Mouse (Mus musculus) layer of hippocampus, postnatal 10 days (tissue): ENCODE data around the gene Arhgef15. TPM values are rescaled to one million over a fixed set of nuclear protein-coding genes. Genes with fewer than 3 reads are reported as not detected.
A peak's percentile ranks its signal among the peaks of the same experiment; 100 is the strongest.
"Not testable (repeated sequence)": the region's sequence is repeated elsewhere in the genome, so short reads cannot be mapped to it uniquely, and the experiment has no call there.

Experiments used
- DNase-seq, 2 experiments: peaks; one replicate each; pipeline ENCODE4 v3.0.0; 2021; ENCODE audit warnings: low spot score in 2 of 2
- total RNA-seq, 2 experiments: library from RNA; stranded (reverse); gene quantifications; 2 replicates each; pipeline ENCODE4 v1.2.3; 2021

Arhgef15 gene
- total RNA-seq, 2 experiments from 2014 or later, result 12.2 to 17.4 TPM

DNA sequence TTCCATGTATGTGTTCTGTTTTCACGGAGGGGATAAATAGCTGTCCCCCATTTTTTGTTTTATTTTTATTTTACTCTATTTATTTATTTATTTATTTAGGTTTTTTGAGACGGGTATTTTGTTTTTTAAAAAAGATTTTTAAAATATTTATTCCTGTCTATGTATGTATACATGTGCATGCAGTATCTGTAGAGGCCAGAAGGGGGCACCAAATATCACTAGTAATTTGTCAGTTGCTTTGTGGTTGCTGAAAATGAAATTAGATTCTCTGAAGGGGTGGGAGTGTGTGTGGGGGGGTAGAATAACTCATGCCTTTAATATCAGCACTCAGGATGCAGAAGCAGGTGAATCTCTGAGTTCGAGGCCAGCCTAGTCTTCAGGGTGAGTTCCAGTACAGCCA lies 8.6 kb upstream of the Arhgef15 start:
- peak; percentile 63 to 72 for DNase-seq

DNA sequence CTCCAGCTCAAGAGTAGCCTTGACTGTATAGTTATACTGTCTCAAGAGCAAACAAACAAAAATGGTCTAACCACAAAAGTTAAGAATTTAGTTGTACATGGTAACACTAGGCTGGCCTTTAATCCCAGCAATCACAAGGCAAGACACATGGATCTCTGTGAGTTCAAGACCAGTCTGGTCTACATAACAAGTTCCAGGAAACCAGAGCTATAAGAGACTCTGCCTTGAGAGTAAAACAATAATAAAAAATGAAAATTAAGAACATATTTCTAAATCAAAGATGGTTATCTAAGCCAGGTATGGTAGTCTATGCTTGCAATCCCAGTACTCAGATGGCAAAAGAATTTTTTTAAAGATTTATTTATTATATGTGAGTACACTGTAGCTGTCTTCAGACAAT lies 7.8 kb upstream of the Arhgef15 start:
- no peak for DNase-seq

DNA sequence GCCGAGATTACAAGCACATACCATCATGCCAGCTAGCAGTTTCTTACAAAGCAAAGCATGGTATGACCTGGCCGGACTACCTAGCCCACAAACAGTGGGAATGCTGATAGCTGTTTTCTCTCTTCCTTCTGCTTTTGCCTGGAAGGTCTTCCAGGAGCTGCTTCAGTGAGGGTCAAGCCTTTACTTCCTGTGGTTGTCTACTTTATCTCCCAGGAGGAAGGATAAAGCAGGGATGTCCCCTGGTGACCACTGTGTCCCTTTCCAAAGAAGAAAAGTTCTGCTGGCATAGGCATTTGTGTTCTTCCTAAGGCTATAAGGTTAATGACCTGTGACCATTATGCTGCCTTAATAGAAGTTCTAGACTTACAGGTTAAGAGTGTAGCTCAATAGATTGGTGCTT lies 6.1 kb upstream of the Arhgef15 start:
- no peak for DNase-seq

DNA sequence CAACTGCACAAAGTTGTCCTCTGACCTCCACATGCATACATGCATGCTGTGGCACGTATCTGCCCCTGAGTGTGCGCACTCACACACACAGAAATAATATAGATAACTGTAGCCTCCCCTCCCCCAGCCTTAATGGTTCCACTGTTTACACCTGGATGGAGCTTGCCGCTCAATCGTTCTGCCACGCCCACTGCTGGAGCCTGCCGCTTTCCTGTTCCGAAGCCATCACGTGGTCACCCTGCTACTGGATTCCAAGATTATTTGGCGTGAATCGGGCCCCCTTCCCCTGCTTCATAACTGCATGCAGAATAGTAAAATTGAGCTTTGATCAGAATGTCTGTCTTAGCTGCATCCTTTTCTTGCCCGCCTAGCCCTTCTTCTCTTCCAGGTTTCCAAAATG lies 4.9 kb upstream of the Arhgef15 start:
- not testable (repeated sequence) for DNase-seq

DNA sequence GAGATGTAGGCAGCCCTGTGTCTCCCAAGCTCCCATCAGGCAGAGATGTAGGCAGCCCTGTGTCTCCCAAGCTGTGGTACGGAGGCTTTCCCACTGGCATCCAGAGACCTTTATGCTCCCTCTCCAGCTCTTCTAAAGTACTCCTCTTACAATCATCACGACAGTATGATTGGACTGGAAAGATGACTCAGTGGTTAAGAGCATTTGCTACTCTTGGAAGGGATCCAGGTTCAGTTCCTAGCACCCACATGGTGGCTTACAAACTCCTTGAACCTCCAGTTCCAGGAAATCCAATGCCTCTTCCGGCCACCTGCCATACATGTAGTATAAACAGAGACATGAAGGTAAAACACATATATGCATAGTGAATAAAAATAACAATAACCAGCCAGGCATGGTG lies 4.3 kb upstream of the Arhgef15 start:
- DNase-seq, result no peak

DNA sequence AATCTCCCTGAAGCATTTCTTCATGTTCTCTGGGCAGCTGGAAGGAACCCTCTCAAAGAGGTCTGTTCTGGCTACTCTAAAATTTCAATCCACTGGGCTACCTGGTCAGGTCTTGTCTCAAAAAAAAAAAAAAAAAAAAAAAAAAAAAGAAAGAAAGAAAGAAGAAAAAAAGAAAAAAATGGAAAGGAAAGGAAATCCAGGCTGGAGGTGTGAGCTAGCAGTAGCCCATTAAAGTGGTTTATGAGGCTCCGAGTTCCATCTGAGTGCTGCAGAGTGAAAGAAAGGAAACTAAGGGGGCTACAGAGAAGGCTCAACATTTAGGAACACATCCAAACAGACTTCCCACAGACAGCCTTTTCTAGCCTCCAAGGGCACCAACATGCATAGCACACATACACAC lies 691 bp upstream of the Arhgef15 start:
- DNase-seq, result no peak

DNA sequence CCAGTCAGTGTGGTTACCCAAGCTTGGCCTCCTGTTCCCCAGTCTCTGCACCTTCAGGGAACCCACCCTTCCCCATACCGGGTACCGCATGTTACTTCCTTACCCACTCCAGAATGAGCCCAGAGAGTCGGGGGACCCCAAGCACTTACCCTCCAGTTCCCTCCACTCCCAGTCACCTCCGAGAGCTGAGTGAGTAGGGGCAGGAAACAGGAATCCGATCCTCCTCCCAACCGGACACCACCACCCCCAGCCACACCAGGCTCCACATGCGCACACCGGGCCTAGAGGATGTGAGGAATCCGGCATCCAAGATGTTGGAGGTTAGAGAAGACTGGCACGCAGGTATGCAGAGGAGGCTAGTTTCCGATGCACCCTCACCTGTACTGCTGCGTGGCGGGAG lies 583 bp downstream of the Arhgef15 start:
- DNase-seq, result no peak

DNA sequence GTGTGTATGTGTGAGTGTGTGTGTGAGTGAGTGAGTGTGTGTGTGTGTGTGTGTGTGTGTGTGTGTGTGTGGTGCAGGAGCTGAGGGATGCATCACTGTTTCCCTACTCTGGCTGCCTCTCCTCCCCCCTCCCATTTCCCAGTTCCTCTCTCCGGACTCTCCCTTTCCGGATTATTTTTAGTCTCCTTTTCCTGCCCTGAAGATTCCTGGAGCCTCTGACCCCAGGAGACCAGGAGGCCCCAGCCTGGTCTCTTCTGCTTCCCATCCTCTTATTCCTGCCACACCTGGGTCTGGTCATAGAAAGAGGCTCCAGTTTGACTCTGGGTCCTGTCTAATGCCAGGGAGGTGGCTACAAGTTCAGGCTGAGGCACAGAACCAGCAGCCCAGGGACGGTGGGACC lies 1.2 kb downstream of the Arhgef15 start:
- DNase-seq, result no peak

DNA sequence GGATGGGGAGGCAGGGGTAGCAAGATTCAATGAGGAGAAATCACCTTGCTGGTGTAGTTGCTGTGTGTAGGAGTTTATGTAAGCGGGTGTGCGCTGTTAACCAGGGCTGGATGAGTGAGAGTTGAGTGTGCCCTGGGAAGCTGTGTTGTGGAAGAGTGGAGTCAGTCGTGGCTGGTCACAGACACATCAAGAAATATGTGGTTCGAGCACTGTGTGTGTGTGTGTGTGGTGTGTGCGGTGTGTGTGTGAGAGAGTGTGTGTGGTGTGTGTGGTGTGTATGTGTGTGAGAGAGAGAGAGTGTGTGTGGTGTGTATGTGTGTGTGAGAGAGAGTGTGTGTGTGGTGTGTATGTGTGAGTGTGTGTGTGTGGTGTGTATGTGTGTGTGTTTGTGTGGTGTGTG lies 1.8 kb downstream of the Arhgef15 start:
- DNase-seq, result no peak

DNA sequence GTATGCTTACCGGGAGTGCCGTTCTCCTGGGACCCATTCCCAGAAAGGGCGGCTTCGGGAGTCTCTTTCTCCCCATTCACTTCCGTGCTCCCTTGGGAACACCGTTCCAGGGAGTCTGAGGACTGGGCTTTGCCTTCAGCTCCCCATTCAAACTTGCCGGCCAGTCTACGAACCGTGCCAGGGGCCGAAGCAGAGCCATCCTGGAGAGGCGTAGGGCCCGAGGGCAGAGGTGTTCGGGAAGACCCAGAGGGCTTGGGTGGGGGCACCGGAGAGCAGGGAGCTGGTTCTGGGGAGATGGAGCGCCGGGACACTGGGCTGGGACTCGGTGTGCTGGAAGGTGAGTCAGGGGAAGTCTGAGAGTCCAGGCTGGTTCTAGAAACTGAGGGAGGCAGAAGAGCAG lies 2.9 kb downstream of the Arhgef15 start:
- no peak for DNase-seq

DNA sequence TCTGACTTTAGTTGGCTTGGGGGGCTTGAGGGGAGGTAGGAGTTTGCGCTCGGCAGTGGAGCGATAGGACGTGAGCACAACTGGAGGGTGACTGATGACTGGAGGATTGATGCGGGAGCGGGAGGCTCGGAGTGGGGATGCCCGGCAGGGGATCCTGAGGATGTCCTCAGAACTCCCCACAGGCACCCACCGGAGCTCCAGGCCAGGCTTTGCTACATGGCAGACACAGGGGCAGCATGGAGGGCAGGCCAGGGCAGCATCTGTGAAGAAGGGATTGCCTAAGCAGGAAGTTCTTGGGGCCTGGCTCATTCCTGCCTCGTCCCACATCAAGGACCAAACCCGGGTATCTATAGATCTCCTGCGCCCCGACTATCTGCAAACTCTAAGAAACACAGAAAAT lies 3.4 kb downstream of the Arhgef15 start:
- no peak for DNase-seq

DNA sequence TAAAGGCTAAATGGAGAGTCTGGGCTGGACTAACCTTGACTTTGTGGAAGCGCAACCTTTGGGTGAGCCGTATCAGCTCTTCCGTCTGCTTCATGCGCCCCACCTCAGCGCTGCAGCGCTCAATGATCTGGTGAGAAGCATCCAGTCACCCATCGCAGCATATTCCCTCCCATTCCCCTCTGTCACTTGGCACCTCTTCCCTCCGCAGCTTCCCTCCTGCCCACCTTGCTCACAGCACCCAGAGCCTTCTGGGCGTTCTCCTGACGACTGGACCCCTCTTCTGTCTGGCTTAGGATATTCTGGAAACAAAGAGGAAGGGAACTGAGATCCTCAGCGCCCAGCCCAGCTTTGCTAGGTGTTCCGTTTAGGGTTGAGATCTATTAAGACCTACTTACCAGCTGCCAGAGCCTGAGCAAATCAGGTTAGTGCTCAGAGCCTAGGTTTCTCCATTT lies 9.7 kb downstream of the Arhgef15 start:
- DNase-seq, result peak in 1 of 2 experiments; percentile 26

DNA sequence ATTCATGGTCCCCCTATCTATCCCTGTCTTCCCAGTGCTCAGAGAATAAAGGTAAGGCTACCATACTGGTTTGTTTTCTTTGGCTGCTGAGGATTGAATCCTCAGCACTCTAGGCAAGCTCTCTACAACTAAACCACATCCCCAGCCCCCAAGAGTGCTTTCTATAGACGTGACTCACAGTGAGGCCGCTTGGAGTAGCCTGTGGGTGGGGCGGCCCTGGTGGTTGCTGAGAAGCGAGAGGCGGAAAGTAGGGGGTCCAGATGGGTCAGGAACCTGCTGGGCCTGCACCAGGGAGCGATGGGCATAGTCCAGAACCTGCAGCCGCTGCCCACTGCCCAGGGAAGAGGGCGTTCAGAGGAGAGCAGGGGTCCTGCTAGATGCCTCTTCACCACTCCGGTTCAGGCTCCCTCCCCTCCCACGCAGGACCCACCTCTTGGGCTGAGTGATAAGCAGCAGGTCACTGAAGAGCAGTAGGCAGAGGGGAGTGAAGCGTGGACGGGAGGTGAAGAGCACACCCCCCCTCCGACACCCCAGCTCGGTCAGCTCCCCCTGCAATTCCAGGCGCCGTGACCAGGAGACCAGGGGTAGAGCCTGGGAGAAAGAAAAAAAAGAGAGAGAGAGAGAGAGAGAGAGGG lies 10.4 kb downstream of the Arhgef15 start:
- no peak for DNase-seq

DNA sequence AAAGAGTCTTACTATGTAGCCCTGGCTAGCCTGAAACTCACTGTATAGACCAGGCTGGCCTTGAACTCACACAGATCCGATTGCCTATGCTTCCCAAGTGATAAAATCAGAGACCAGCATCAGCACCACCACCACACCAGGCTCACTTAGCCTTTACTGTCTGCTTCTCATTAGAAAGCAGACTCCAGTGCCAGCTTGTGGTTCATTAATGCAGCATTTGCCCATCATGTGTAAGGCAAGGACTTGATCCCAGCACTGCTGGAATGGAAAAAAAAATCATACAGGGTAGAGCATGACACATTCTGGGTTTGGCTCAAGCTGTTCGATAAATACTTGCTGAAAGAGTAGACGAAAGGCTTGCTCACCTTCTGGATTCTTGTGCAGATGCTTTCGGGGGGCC lies 11.3 kb downstream of the Arhgef15 start:
- DNase-seq, result no peak

DNA sequence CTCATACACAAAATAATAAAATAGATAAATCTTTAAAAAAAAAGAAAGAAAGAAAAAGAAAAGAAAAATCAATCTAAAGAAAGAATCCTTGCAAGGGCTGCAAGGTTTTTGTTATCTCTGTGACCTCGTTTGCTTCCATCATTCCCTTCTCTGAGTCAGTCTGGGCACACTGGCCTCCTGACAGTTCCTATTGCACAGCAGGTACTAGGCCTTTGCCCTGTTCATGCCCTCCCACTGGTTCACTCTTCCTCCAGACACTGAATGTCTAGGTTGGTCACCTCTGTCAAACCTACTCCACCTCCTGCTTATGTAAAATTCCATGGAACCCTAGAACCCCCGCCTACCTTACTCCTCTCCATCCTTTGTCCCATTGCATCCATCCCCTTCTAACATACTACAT lies 12.0 kb downstream of the Arhgef15 start:
- no peak for DNase-seq

DNA sequence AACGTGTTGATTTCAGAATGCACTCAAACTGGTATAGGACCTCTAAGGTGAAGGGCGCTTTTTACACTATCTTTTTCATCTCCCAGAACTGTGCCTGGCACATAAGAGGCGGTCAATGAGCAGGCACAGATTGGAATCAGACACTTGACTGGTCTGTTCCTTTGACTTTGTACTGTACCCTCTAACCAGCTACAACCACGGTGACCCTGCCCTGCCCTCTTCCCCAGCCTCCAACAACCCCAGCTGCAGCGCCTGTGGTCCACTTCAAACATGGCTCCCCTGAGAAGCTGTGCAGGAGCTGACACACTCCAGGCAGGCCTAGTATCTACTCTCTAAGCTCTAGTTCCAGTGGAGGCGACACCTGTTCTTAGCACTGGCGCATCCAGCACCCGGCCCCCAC lies 14.5 kb downstream of the Arhgef15 start:
- no peak for DNase-seq

DNA sequence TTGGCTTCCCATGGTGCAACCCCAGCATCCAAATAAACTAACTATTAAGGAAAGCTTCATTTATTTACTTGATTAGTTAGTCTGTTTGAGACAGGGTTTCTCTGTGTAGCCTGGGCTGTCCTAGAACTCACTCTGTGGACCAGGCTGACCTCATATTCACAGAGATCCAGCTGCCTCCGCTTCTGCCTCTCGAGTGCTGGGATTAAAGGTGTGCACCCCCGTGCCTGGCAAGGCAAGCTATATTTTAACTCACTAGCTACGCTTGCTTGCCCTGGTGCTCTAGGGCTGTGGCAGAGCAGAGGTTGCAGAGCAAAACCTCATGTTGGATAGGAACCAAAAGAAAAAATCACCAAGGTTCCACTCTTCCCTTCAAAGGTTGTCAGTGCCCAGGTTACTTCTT lies 16.8 kb downstream of the Arhgef15 start:
- no peak for DNase-seq

DNA sequence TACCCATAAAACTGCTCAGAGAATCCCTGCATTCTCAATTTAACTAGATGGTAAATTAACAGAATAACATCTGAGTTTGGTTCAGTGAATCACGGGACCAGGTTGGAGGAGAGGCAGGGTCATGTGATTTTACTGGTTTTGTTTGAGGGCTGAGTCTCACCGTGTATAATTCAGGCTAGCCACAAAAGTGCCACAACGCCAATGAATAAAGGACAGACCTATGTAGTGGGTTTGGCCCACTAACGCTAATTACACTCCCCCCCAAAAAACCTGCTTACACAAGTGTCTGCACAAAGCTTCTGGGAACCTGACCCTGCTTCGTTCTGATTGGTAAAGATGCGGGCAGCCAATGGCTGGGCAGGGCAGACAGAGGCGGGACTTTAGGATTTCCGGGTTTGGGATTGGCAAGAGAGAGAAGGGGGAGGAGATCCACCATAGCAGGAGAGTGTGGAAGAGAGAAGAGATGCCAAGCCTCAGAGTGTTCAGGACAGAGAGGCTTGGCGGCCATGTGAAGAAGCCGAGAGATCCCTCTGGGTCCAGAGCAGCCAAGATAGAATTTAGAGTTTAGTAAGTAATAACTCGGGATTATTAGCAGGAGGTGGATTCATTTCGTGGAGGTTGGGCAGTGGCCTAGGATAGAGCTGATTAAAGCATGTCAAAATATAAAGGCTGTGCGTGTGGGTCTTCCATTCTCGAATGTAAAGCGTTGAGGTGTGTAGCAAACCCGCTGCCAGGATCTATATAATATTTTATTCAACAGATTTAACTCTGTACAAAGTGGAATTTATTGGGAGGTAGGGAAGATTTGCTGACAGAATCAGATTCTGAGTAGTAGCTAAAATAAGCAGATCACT lies 17.6 kb downstream of the Arhgef15 start:
- DNase-seq, result peak; percentile 77 to 84

DNA sequence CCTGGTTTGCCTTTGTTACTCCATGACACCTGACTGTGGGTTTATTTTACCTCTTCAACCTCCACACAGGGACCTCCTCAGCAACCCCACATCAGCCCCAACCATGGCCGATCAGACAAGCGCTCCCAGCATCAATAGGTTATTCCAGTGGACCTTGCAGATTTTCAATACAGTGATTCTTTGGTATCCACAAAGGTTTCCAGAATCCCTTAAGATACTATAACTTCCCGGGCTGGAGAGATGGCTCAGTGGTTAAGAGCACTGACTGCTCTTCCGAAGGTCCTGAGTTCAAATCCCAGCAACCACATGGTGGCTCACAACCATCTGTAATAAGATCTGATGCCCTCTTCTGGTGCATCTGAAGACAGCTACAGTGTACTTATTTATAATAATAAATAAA lies 20.3 kb downstream of the Arhgef15 start:
- not testable (repeated sequence) for DNase-seq

DNA sequence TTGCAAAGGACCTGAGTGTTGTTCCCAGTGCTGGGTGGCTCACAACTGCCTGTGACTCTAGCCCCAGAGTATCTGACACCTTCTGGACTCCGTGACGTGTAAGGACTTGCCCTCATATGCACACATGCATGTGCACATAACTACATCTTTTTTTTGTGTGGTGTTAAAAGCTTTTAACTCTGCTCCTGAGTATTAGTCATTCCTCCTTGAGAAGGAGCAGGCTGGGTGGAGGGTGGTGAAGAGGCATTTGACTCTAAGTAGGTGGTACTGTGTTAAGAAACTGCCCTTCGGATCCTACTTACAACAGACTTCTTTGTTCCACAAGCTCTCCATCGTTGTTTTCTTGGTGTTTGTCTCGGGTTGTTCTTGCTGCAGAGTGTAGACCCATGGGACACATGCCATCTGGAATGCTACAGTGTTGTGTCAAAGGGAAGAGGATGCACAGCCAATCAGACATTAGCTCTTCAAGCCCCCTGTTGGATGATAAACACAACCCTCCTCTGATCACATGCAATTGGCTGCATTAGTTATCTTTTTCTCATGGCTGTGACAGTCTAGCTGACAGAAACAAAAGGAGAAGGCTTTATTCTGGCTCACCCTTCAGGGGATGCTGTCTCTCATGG lies 23.3 kb downstream of the Arhgef15 start:
- no peak for DNase-seq

DNA sequence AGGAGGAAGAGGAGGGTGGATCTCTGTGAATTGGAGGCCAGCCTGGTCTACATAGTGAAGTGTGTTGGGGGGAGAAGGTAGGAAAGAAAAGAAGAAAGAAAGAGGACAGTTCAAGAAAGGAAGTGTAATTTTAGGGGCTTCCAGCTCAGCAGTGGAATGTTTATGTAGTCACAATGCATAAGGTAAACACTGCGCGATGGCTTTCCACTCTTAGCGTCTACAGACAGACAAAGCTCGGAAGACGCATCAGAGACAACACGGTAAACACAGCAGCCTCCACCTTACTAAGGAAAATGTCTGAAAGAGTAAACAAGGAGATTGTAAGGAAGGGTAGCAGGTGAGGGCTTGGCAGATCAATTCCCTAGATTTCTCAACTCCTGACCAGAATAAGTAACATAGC lies 27.3 kb downstream of the Arhgef15 start:
- no peak for DNase-seq

DNA sequence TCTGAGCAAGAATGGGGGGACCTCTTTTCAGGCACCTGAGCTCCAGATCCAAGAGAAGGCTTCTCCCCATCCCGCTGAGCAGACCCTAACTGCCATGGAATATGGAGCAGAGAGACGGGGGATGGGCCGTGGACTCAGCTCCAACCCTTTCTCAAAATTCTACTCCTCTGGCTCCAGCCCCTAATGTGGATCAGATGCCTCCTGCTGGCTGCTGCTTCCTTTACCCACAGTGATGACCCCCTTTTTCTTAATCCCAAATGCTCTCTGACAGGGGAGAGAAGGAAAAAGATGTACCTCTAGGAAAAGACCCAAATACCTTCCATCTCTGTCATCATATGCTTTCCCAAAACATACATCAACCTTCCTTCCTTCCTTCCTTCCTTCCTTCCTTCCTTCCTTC lies 30.3 kb downstream of the Arhgef15 start, which contains the start of gene Odf4:
TSS of gene Odf4 (minus strand) at position 101 of the 400 bp plus-strand sequence.
- no peak for DNase-seq
